Mouse (Mus musculus): Measurements from ENCODE around the gene Nhej1.
A peak's percentile ranks its signal among the peaks of the same experiment; 100 is the strongest.

Nhej1 gene

GRCm38 (mm10) chr1:75124346-75125321, at the start of gene Nhej1:
TSS of gene Nhej1 (minus strand) at chr1:75125200.
- DNase-seq (ENCODE audit: low spot score in 2 of 2), result peak; percentile 97 to 98

GRCm38 (mm10) chr1:75168472-75169464, 43.8 kb upstream of the Nhej1 start, which contains the start of gene Zfand2b:
TSS of gene Zfand2b (plus strand) at chr1:75168646.
- DNase-seq (ENCODE audit: low spot score in 2 of 2), result peak; percentile 98 to 99

- DNase-seq (ENCODE audit: low spot score in 2 of 2), result no peak
These were observed 43.1 kb upstream of the Nhej1 start for GRCm38 (mm10) chr1:75168093-75168471.

GRCm38 (mm10) chr1:75160256-75160617, 35.2 kb upstream of the Nhej1 start:
- no peak for DNase-seq (ENCODE audit: low spot score in 2 of 2)

- no peak for DNase-seq (ENCODE audit: low spot score in 2 of 2)
These were observed 34.7 kb upstream of the Nhej1 start for GRCm38 (mm10) chr1:75159540-75160255.

- no peak for DNase-seq (ENCODE audit: low spot score in 2 of 2)
These were observed 34.0 kb upstream of the Nhej1 start for GRCm38 (mm10) chr1:75158990-75159389.

GRCm38 (mm10) chr1:75155837-75156236, 30.8 kb upstream of the Nhej1 start:
- no peak for DNase-seq (ENCODE audit: low spot score in 2 of 2)

- DNase-seq (ENCODE audit: low spot score in 2 of 2), result no peak
These were observed 23.7 kb upstream of the Nhej1 start for GRCm38 (mm10) chr1:75148727-75149126.

GRCm38 (mm10) chr1:75147411-75148135, 22.6 kb upstream of the Nhej1 start:
- peak in 1 of 2 experiments; percentile 58 for DNase-seq (ENCODE audit: low spot score in 2 of 2)

- DNase-seq (ENCODE audit: low spot score in 2 of 2), result peak in 1 of 2 experiments; percentile 61
These were observed 20.6 kb upstream of the Nhej1 start for GRCm38 (mm10) chr1:75145589-75145988.

- peak; percentile 97 to 99 for DNase-seq (ENCODE audit: low spot score in 2 of 2)
These were observed 17.6 kb upstream of the Nhej1 start, which contains the start of the genes Cnppd1 and Retreg2 for GRCm38 (mm10) chr1:75142301-75143261. TSS of gene Cnppd1 (minus strand) at chr1:75142711. TSS of gene Retreg2 (plus strand) at chr1:75142778.

- peak; percentile 81 to 90 for DNase-seq (ENCODE audit: low spot score in 2 of 2)
These were observed 16.6 kb upstream of the Nhej1 start for GRCm38 (mm10) chr1:75141486-75142190.

GRCm38 (mm10) chr1:75140601-75141190, 15.7 kb upstream of the Nhej1 start:
- peak in 1 of 2 experiments; percentile 67 for DNase-seq (ENCODE audit: low spot score in 2 of 2)

GRCm38 (mm10) chr1:75138448-75138847, 13.4 kb upstream of the Nhej1 start:
- DNase-seq (ENCODE audit: low spot score in 2 of 2), result no peak

- DNase-seq (ENCODE audit: low spot score in 2 of 2), result peak; percentile 44 to 72
These were observed 11.7 kb upstream of the Nhej1 start for GRCm38 (mm10) chr1:75136730-75137129.

- DNase-seq (ENCODE audit: low spot score in 2 of 2), result peak in 1 of 2 experiments; percentile 68
These were observed 11.3 kb upstream of the Nhej1 start for GRCm38 (mm10) chr1:75136293-75136692.

- no peak for DNase-seq (ENCODE audit: low spot score in 2 of 2)
These were observed 8.6 kb upstream of the Nhej1 start, which contains the start of gene Slc23a3 for GRCm38 (mm10) chr1:75133421-75134207. TSS of gene Slc23a3 (minus strand) at chr1:75133890.
